Comparison of ENCODE assay signal across 14 mouse cellular contexts in genomic region chr2:130469935-130470334, GRCm38 (mm10). TPM values are rescaled to one million over a fixed set of nuclear protein-coding genes. Genes with fewer than 3 reads are reported as not detected.
A peak's percentile ranks its signal among the peaks of the same experiment; 100 is the strongest.
DNase-seq lines count a peak whose midpoint lies in the region; ATAC-seq and TF ChIP-seq lines count a peak whose summit lies in the region.
"Had no signal": no experiment of that assay in that cellular context is flagged by ENCODE, and none has a peak within 500 bp of the region (broad histone marks: within the 10 kb centered on the region; RNA-seq: fewer than 3 reads in every experiment).

No protein-coding gene starts in this region.

- no peak for DNase-seq in layer of hippocampus, adult 2 months (ENCODE audit: low spot score in 2 of 2)
- no peak for DNase-seq in layer of hippocampus, adult 8-10 months (ENCODE audit: low spot score in 2 of 2)
- DNase-seq in liver = peak; percentile 63
- DNase-seq in adrenal gland, adult 8-10 months = no peak
- DNase-seq in Muller cell, postnatal 12 days (ENCODE audit: inconsistent ontology term) = no peak
- no peak for DNase-seq in layer of hippocampus, adult 18-20 months (ENCODE audit: low spot score in 2 of 2)
- DNase-seq: adrenal gland, postnatal 36 days; cerebellum, adult 11-12 months; gastrocnemius, postnatal 36 days; heart, postnatal 10 days; kidney, adult 2 months had no signal

- no peaks in the 10 kb centered on the region for H3K9me3 ChIP-seq in midbrain, embryonic 13.5 days
- H3K9me3 ChIP-seq: limb, embryonic 13.5 days had no signal

- H3K27ac ChIP-seq in layer of hippocampus, adult 2 months = peak overlapping the region; percentile 85
- H3K27ac ChIP-seq in midbrain, embryonic 13.5 days = no peak overlapping the region
- H3K27ac ChIP-seq: limb, embryonic 13.5 days had no signal

- no peaks in the 10 kb centered on the region for H3K27me3 ChIP-seq in midbrain, embryonic 13.5 days
- H3K27me3 ChIP-seq: limb, embryonic 13.5 days had no signal

- no peak for TF ChIP-seq CTCF in layer of hippocampus, adult 2 months (conservative IDR thresholded peaks at IDR 0.05)

- WGBS in midbrain, embryonic 13.5 days = 65% methylated on average over 2 of the region's 2 CpGs

- H3K9ac ChIP-seq in midbrain, embryonic 13.5 days (replicated peaks) = no peak overlapping the region
- H3K9ac ChIP-seq: limb, embryonic 13.5 days had no signal

- H3K4me1 ChIP-seq in midbrain, embryonic 13.5 days (replicated peaks) = peaks cover 23% of the 10 kb centered on the region

- no peaks in the 10 kb centered on the region for H3K36me3 ChIP-seq in midbrain, embryonic 13.5 days
- H3K36me3 ChIP-seq: limb, embryonic 13.5 days had no signal

- no peak overlapping the region for H3K4me2 ChIP-seq in midbrain, embryonic 13.5 days (replicated peaks)
- H3K4me2 ChIP-seq: limb, embryonic 13.5 days had no signal

- ATAC-seq in common myeloid progenitor, adult 5-6 weeks (replicated peaks; ENCODE audit: low read depth, poor library complexity, severe bottlenecking) = peak; percentile 50
- ATAC-seq in midbrain, embryonic 13.5 days = 0 out of 2 replicates have a peak, but pooled peaks have one; percentile 37

- no peak overlapping the region; the same call in 1 of the 2 replicates for H3K4me3 ChIP-seq in layer of hippocampus, adult 2 months
- no peak overlapping the region for H3K4me3 ChIP-seq in midbrain, embryonic 13.5 days (replicated peaks)
- H3K4me3 ChIP-seq: limb, embryonic 13.5 days had no signal

RNA-seq across cellular contexts. Expression of gene Ptpra, which starts 19.9 kb away (rescaled TPM):
- total RNA-seq in layer of hippocampus, adult 2 months (2021) = 100 to 1,000 TPM; 326 to 341 TPM
- total RNA-seq in layer of hippocampus, adult 8-10 months (2022) = 100 to 1,000 TPM; 306 to 318 (median 311) TPM
- 88.0 and 117 TPM in 2 replicates for total RNA-seq in common myeloid progenitor, adult 5-6 weeks (2017)
- 112 and 126 TPM in 2 replicates for polyA plus RNA-seq in midbrain, embryonic 13.5 days (2015; fragmentation: Nextera tagmentation; extraction: Ambion mirVana)
- 100 to 1,000 TPM; 150 to 167 (median 158) TPM for total RNA-seq in adrenal gland, adult 8-10 months (2022)
- total RNA-seq in layer of hippocampus, adult 18-20 months (2021) = 100 to 1,000 TPM; 327 to 330 TPM

RNA-seq across cellular contexts. Expression of gene Pced1a, which starts 45.4 kb away (rescaled TPM):
- total RNA-seq in layer of hippocampus, adult 2 months (2021) = 10 to 100 TPM; 23.0 to 27.3 TPM
- 10 to 100 TPM; 25.2 to 29.4 (median 27.8) TPM for total RNA-seq in layer of hippocampus, adult 8-10 months (2022)
- 9.0 and 14.7 TPM in 2 replicates for total RNA-seq in common myeloid progenitor, adult 5-6 weeks (2017)
- polyA plus RNA-seq in midbrain, embryonic 13.5 days (2015; fragmentation: Nextera tagmentation; extraction: Ambion mirVana) = 10.8 and 11.9 TPM in 2 replicates
- 10 to 100 TPM; 17.4 to 24.5 (median 19.7) TPM for total RNA-seq in adrenal gland, adult 8-10 months (2022)
- 10 to 100 TPM; 23.1 to 23.4 TPM for total RNA-seq in layer of hippocampus, adult 18-20 months (2021)

RNA-seq across cellular contexts. Expression of gene Vps16, which starts 45.8 kb away (rescaled TPM):
- total RNA-seq in layer of hippocampus, adult 2 months (2021) = 100 to 1,000 TPM in 1 of 2 experiments, 10 to 100 TPM in 1; 91.3 to 104 TPM
- 100 to 1,000 TPM in 1 of 4 experiments, 10 to 100 TPM in 3; 82.1 to 115 (median 87.7) TPM for total RNA-seq in layer of hippocampus, adult 8-10 months (2022)
- total RNA-seq in common myeloid progenitor, adult 5-6 weeks (2017) = 111 and 115 TPM in 2 replicates
- 112 and 124 TPM in 2 replicates for polyA plus RNA-seq in midbrain, embryonic 13.5 days (2015; fragmentation: Nextera tagmentation; extraction: Ambion mirVana)
- 10 to 100 TPM; 71.0 to 93.1 (median 71.7) TPM for total RNA-seq in adrenal gland, adult 8-10 months (2022)
- total RNA-seq in layer of hippocampus, adult 18-20 months (2021) = 10 to 100 TPM; 85.2 to 87.8 TPM
